Mouse (Mus musculus): ENCODE data around the gene Sel1l3. TPM values are rescaled to one million over a fixed set of nuclear protein-coding genes. Genes with fewer than 3 reads are reported as not detected.
A peak's percentile ranks its signal among the peaks of the same experiment; 100 is the strongest.

The Sel1l3 gene
- total RNA-seq, 1 experiment from 2014 or later, result 0.35 TPM

DNA sequence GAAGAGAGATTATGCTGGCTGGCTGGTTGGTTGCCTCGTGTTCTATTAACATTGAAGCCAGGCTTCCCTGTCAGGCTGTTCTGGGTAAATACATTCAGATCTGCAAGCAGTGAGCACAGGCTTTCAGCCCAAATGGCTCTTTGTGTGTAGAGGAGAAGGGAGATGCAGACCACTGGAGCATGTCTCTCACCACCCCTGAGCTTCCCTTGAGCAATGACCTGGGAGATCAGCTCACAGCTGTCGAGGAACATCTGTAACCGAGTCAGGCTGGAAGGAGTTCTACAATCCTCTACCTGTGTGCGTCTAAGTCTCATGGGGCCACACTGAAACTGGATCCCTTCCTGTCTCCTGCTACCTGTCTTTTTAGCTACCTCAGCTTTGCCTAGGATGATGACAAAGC, 16.8 kb upstream of the Sel1l3 start:
- ATAC-seq (replicated peaks in 1 of 2; ENCODE audit: insufficient read depth in 1 of 2, low FRiP score in 2 of 2, low TSS enrichment in 1 of 2, low read depth in 1 of 2, poor library complexity in 2 of 2, severe bottlenecking in 2 of 2), result no peak

- ATAC-seq (replicated peaks in 1 of 2; ENCODE audit: insufficient read depth in 1 of 2, low FRiP score in 2 of 2, low TSS enrichment in 1 of 2, low read depth in 1 of 2, poor library complexity in 2 of 2, severe bottlenecking in 2 of 2), result no peak
Measured at GRCm38 (mm10) chr5:53225434-53225833, 11.7 kb upstream of the Sel1l3 start.

GRCm38 (mm10) chr5:53214801-53215200, 1.1 kb upstream of the Sel1l3 start:
- ATAC-seq (replicated peaks in 1 of 2; ENCODE audit: insufficient read depth in 1 of 2, low FRiP score in 2 of 2, low TSS enrichment in 1 of 2, low read depth in 1 of 2, poor library complexity in 2 of 2, severe bottlenecking in 2 of 2), result no peak

GRCm38 (mm10) chr5:53214362-53214761, 635 bp upstream of the Sel1l3 start:
- no peak for ATAC-seq (replicated peaks in 1 of 2; ENCODE audit: insufficient read depth in 1 of 2, low FRiP score in 2 of 2, low TSS enrichment in 1 of 2, low read depth in 1 of 2, poor library complexity in 2 of 2, severe bottlenecking in 2 of 2)

DNA sequence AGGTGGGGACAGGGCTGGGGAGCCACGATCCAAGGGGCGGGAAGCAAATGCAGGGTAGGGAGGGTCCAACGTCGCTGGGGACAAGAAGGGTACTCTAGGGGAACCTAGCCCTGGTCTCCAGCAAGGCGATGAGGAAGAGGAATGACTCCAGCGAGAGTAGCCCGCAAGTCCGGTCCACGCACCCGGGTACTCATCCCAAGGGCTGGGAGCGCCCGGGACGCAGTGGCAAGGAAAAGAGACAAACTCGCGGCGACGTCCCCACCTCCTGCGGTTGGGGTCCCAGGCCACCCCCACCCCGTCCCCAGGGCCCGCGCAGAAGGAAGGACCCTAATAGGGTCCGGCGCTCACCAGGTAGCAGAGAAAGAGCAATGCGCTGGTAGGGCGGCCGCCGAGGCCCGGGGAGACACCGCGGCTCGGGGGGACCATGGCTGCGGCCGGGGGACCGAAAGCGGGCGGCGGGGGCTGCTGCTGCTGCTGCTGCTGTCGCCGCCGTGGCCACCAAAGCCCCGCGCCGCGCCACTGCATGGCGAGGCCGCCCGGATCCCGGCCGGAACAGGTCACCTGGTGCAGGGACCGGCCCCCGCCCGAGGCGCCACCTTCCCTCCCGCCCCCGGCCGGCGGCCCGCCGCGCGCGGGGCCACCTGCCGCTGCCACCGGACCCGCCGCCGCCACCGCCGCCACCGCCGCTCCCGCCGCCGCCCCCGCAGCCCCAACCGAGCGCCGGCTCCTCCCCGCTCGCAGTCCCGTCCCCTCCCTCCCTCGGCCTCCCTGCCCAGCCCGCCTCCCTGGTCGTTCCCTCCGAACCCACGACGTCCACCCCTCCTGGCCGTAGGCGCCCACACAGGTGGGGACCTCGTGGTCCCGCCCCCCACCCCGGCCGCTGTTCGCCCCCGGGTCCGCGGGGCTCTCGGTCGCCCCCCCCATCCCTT, 681 bp downstream of the Sel1l3 start:
- no peak for ATAC-seq (replicated peaks in 1 of 2; ENCODE audit: insufficient read depth in 1 of 2, low FRiP score in 2 of 2, low TSS enrichment in 1 of 2, low read depth in 1 of 2, poor library complexity in 2 of 2, severe bottlenecking in 2 of 2)

DNA sequence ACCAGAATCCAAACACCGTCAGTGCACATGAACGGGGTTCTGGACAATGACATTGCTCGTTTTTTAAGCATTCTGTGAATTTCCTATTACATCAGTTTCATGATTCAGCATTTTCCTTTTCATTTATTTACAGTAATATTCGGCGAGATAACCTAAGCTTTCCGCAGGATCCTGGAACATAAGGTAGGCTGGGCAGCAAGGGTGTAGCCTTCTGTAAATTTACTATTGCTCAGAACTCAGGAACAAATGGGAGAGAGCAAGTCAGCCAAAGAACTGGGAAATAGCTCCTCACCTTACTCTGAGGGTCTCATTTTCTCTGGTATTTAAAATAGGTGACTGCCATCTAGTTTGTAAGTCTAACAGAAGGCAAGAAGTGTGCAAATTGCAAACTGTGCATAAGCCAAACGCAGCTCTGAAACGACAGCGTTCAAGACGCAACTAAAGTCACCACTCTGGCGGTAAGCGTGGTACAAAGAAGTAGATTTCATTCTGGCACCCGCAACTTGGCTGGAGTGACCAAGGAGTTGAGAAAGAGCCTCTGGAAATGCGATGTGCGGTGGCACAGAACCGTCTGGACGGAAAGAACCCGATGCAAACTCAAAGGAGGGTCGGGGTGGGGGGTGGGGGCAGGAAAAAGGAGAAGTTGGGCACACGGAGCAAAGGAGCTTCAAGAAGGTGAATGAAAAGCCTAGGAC, 1.5 kb downstream of the Sel1l3 start:
- ATAC-seq (replicated peaks in 1 of 2; ENCODE audit: insufficient read depth in 1 of 2, low FRiP score in 2 of 2, low TSS enrichment in 1 of 2, low read depth in 1 of 2, poor library complexity in 2 of 2, severe bottlenecking in 2 of 2), result peak; percentile 20 to 40; a peak in 3 of 4 replicates

DNA sequence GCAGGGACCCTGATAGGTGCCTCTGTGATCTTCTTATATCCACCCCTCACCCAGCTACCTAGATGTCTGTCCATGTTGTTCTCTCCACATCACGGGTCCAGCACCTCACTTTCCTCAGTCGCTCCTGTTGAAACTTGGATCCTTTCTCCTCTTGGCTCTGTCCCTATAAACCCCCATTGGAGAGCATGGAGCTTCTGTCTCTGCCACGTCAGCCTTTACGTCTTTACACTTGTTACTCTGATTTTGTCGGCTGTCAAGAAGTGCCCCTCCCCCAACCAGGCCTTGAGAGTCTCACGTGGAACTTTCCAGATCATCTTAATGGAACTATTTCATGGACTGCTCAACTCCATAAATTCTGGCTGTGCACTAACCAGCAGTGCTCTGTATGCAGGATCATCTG, 2.5 kb downstream of the Sel1l3 start:
- ATAC-seq (replicated peaks in 1 of 2; ENCODE audit: insufficient read depth in 1 of 2, low FRiP score in 2 of 2, low TSS enrichment in 1 of 2, low read depth in 1 of 2, poor library complexity in 2 of 2, severe bottlenecking in 2 of 2), result no peak

GRCm38 (mm10) chr5:53210481-53210880, 3.2 kb downstream of the Sel1l3 start:
- no peak for ATAC-seq (replicated peaks in 1 of 2; ENCODE audit: insufficient read depth in 1 of 2, low FRiP score in 2 of 2, low TSS enrichment in 1 of 2, low read depth in 1 of 2, poor library complexity in 2 of 2, severe bottlenecking in 2 of 2)

DNA sequence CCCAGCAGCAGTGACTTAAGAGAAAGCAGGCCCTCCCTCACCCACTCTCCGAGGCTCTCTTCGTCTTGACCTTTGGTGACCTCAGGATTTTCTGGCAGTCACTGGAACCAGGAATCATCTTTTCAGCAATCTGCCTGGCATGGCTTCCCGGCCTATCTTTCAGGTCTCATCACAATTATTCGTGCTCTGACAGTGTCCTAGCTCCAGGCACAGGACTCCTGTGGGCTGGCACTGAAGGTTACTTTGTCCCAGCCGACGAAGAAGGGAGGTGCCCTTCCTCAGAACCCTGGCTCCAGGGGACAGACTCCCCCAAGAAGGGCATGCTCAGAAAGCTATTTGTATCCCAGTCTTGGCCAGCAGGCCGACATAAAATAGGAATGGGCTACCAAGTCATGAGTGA, 4.0 kb downstream of the Sel1l3 start:
- ATAC-seq (replicated peaks in 1 of 2; ENCODE audit: insufficient read depth in 1 of 2, low FRiP score in 2 of 2, low TSS enrichment in 1 of 2, low read depth in 1 of 2, poor library complexity in 2 of 2, severe bottlenecking in 2 of 2), result no peak

- ATAC-seq (replicated peaks in 1 of 2; ENCODE audit: insufficient read depth in 1 of 2, low FRiP score in 2 of 2, low TSS enrichment in 1 of 2, low read depth in 1 of 2, poor library complexity in 2 of 2, severe bottlenecking in 2 of 2), result no peak
Measured at GRCm38 (mm10) chr5:53208731-53209130, 5.0 kb downstream of the Sel1l3 start.

GRCm38 (mm10) chr5:53206575-53206974, 7.2 kb downstream of the Sel1l3 start:
- no peak for ATAC-seq (replicated peaks in 1 of 2; ENCODE audit: insufficient read depth in 1 of 2, low FRiP score in 2 of 2, low TSS enrichment in 1 of 2, low read depth in 1 of 2, poor library complexity in 2 of 2, severe bottlenecking in 2 of 2)

GRCm38 (mm10) chr5:53202748-53203147, 11.0 kb downstream of the Sel1l3 start:
- ATAC-seq (replicated peaks in 1 of 2; ENCODE audit: insufficient read depth in 1 of 2, low FRiP score in 2 of 2, low TSS enrichment in 1 of 2, low read depth in 1 of 2, poor library complexity in 2 of 2, severe bottlenecking in 2 of 2), result peak; percentile 22 to 34; a peak in 1 of 4 replicates

- ATAC-seq (replicated peaks in 1 of 2; ENCODE audit: insufficient read depth in 1 of 2, low FRiP score in 2 of 2, low TSS enrichment in 1 of 2, low read depth in 1 of 2, poor library complexity in 2 of 2, severe bottlenecking in 2 of 2), result no peak
Measured at GRCm38 (mm10) chr5:53200825-53201224, 12.9 kb downstream of the Sel1l3 start.

GRCm38 (mm10) chr5:53198408-53198807, 15.3 kb downstream of the Sel1l3 start:
- no peak for ATAC-seq (replicated peaks in 1 of 2; ENCODE audit: insufficient read depth in 1 of 2, low FRiP score in 2 of 2, low TSS enrichment in 1 of 2, low read depth in 1 of 2, poor library complexity in 2 of 2, severe bottlenecking in 2 of 2)

DNA sequence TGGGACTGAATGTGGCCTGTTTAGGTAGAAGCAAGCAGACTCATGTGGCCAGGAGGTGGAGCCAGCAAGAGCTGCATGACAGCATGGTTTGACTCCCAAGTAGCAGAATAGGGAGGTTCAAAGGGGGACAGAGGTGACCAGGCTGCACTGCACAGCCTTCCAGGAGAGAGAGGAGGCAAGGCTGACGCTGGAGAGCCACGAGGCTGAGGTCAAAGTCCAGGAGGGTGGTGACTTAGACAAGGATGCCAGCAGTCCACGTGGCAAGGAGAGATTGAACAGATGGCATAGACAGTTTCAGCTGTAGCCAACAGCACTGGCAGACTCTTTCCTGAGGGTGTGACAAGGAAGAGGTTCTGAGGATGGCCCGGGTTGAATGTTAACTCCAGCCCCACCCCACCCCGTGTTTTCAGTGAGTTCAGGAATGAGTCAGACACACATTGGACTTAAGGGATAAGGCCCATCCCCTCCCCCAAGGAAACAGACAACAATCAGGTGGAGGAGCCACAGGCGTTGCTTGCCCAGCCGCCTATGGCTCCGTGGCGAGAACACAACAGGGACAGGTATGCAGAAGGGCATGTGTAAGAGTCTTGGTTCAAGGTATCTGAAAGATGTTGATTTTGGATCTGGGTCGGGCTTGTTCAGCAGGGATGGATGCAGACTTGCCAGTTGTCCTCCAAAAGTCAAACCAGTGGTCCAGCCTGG, 17.2 kb downstream of the Sel1l3 start:
- no peak for ATAC-seq (replicated peaks in 1 of 2; ENCODE audit: insufficient read depth in 1 of 2, low FRiP score in 2 of 2, low TSS enrichment in 1 of 2, low read depth in 1 of 2, poor library complexity in 2 of 2, severe bottlenecking in 2 of 2)

DNA sequence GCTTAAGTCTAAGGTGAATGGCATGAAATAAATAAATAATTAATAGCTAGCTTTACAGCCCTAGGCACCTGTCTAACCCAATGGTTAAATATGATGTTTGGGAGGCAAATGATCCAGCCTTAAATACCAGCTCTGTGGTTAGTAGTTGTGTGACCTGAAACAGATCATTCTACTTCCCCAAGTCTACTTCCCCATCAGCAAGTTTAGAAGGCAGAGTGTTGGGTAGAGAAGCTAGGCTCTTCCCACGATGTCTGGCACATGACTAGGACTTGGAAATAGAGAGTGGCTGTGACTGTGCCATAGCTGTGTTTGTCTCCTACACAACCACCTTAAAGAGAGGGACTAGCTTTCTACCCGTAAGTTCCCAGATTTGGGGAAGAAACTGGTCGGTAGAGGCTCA, 18.9 kb downstream of the Sel1l3 start:
- ATAC-seq (replicated peaks in 1 of 2; ENCODE audit: insufficient read depth in 1 of 2, low FRiP score in 2 of 2, low TSS enrichment in 1 of 2, low read depth in 1 of 2, poor library complexity in 2 of 2, severe bottlenecking in 2 of 2), result peak; percentile 49 to 80

DNA sequence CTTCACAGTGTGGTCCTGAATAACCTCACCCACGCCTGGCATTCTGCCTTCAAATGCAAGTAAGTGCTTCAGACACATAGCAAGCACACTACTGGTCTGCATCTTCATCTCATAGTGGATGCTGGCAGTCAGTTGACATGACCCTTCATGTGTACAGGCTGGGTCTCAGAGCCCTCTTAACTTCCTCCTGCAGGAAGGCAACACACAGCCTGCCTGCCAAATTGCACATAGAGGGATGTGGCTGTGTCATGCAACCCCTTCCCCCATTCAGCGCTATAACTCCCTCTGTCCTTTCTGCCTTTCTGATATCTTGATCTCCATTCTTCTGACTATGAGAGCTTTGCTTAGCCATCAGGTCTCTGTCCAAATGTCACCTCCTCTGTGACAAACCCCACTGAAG, 19.3 kb downstream of the Sel1l3 start:
- ATAC-seq (replicated peaks in 1 of 2; ENCODE audit: insufficient read depth in 1 of 2, low FRiP score in 2 of 2, low TSS enrichment in 1 of 2, low read depth in 1 of 2, poor library complexity in 2 of 2, severe bottlenecking in 2 of 2), result peak; percentile 47 to 57

Data from hematopoietic stem cell, adult 5-6 weeks (primary cell).